Mouse (Mus musculus): ENCODE data around the gene Fbxw4.

DNA sequence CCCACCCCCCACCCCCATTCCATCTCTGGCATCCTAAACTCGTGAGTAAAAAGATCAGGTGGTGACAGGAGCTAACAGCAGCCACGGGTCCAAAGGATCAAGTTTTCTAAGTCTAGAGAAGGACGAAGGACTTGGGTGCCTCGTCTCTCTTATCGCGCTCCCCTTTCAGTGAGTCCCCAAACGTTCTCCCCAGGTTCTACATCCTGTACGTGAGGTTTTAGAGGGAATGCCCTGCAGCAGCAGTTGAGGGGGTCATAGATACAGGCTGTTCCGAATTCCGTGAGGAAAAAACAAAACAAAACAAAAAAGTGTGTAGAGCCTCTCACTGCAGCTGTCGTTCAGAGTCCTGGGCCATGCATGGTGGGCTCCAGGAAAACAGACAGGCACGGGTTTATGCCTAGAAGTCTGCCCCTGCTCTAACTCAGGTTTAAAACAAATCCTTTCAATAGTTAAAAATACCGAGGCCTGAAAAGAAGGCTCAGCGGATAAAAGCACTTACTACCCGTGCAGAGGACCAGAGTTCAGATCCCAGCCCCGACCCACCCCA is 16.7 kb upstream of the Fbxw4 start:
- TF ChIP-seq POLR2A (IDR thresholded peaks at IDR 0.05; ENCODE audit: insufficient read depth, low read depth, low read length) (no peak), CTCF (IDR thresholded peaks at IDR 0.05) (no peak)

Data from heart, adult 2 months (tissue).